Mouse (Mus musculus) CD8-positive naive resting alpha-beta T cell, adult 2 months (primary cell): Measurements from ENCODE around the gene Vps35.

Experiments
- DNase-seq, 2 experiments: peaks; one replicate each; pipeline ENCODE4 v3.0.0; 2022; ENCODE audit warnings: low read depth in 2 of 2, low spot score in 2 of 2

Vps35 gene

GRCm38 (mm10) chr8:85299434-85300077 lies at the start of gene Vps35, which contains the start of gene Orc6:
TSS of gene Vps35 (minus strand) at chr8:85299802.
TSS of gene Orc6 (plus strand) at chr8:85299632.
- DNase-seq = peak; percentile 91 to 97

GRCm38 (mm10) chr8:85339871-85340573 lies 40.4 kb upstream of the Vps35 start:
- DNase-seq = no peak

GRCm38 (mm10) chr8:85337681-85338080 lies 38.1 kb upstream of the Vps35 start:
- DNase-seq = no peak

DNA sequence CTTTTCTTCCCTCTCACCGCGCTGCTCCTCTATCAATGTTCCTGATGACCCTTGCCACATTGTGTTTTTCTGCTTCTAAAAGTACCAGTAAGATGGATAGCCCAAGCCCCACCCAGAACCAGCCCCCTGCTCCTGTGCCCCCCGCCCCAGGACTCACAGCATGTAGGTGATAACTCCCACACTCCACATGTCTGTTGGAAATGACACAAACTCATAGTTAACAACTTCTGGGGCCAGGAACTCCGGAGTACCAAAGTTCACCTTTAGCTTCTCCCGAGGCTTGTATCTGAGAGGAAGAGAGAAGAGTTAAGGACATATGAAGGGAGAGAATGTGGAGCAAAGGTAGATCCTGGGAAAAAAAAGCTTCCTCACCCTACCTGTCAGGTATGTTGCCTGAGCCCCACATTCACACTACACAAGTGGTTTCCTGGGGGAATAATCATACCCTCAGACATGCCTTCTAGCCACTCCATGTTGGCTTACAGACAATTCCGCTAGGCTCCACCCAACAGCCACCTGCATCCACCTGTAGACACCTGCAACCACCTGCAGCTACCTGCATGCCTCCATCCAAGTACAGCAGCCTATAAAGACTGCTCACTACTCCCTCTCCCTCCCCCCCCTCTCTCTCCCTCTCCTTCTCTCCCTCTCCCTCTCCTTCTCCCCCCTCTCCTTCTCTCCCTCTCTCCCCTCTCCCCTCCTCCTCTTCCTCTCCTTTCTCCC lies 36.8 kb upstream of the Vps35 start:
- DNase-seq = no peak

GRCm38 (mm10) chr8:85335105-85335504 lies 35.5 kb upstream of the Vps35 start:
- DNase-seq = no peak

DNA sequence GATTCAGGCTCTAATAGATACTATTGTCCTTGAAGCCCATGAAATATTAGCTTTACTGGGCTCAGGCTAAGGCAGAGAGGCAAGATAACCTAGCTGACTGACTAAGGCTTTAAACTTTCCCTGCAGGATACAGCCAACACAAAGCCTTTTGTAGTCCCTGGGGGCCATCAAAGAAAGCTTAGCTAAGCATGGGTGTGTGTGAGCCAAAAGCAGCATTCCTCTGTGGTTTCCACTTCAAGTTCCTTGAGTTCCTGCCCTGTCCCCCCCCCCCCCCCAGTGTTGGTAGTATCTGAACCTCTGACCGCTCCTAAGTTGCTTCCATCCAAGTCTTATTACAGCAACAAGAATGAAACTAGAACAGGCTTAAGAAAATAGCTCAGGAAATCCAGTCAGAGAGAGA lies 29.9 kb upstream of the Vps35 start:
- no peak for DNase-seq

GRCm38 (mm10) chr8:85327036-85327435 lies 27.4 kb upstream of the Vps35 start:
- DNase-seq = no peak

- DNase-seq = no peak
Measured at GRCm38 (mm10) chr8:85323084-85323483, 23.5 kb upstream of the Vps35 start.

GRCm38 (mm10) chr8:85321981-85322380 lies 22.4 kb upstream of the Vps35 start:
- no peak for DNase-seq

GRCm38 (mm10) chr8:85318534-85318933 lies 18.9 kb upstream of the Vps35 start:
- no peak for DNase-seq

DNA sequence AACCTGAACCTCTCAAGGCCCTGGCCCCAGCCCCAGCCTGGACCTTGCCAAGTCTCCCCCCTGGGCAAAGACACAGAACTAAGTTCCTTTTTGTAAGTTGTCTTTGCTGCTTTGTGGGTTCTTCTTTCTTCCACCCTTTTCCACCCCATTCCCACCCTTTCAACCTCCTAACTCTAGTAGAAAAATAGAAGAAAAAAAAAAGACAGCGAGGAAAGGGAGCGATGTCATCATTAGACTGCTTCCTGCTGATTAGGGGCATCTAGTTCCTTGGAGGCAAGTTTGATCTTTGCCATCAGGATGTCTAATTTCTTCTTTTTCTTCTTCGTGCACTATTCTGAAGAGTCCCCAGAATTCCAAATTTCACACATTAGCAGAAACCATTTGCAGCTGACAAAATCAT lies 13.4 kb upstream of the Vps35 start:
- DNase-seq = no peak

GRCm38 (mm10) chr8:85311743-85312142 lies 12.1 kb upstream of the Vps35 start:
- DNase-seq = no peak

GRCm38 (mm10) chr8:85308564-85308963 lies 9.0 kb upstream of the Vps35 start:
- DNase-seq = no peak

- no peak for DNase-seq
Measured at GRCm38 (mm10) chr8:85303531-85303930, 3.9 kb upstream of the Vps35 start.

- no peak for DNase-seq
Measured at GRCm38 (mm10) chr8:85302931-85303330, 3.3 kb upstream of the Vps35 start.

- DNase-seq = no peak
Measured at GRCm38 (mm10) chr8:85301941-85302340, 2.3 kb upstream of the Vps35 start.

DNA sequence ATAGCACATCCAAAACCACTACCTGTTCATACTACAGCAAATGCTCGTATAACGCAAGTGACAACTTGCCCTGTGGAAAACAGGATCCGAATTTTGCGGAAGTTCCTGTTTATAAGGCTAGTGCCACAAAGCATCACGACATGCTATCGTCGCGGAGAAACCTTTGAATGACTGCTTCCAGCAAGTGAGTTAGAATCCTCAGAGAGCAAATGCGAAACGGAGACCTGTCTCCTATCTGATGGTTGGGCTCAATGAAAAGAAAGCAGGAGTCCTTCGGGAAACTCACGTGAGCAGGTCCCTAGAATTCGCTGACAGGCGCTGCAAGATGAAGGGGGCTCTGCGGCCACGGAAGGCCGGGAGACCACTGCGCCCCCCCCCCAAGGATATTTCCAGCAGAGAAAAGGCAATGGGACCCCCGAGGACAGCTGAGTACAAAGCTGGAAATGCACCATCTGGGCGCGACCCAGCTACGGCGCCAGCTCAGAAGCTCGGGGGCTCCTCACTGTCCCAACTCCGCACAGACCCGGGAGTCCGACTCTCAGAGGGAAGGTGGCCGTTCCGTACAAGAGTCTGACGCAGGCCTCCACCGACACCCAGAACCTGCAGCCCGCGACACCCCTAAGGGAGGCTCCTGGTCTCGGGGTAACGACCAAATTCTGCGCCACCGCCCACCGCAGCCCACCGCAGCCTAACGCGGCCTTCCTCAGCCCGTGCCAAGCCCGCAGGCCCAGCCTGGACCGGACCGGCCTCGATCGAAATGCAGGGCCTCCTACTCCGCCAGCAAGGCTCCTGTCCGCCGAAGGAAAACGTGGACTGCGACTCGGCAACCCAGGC lies 785 bp downstream of the Vps35 start:
- no peak for DNase-seq

DNA sequence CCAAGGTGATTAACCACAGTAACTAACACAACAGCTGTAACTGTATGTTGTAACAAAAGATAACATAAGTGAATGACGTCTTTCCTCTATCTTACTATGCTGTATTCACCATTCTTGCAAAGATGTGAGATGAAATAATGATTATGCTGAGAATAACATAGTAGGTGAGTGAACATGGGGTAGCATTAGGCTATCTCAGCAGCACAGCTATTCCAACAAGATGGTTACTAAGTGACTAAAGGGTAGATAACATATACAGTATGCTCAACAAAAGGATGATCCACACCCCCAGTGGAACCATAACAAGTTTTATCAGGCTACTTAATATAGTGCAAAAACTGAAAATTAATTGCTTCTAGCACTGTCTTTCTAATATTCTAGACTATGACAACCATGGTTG lies 12.8 kb downstream of the Vps35 start:
- DNase-seq = no peak

GRCm38 (mm10) chr8:85227297-85227696 lies 72.3 kb downstream of the Vps35 start:
- no peak for DNase-seq

GRCm38 (mm10) chr8:85225688-85226087 lies 73.9 kb downstream of the Vps35 start, which contains the start of gene Olfr371:
TSS of gene Olfr371 (plus strand) at chr8:85225988.
- DNase-seq = no peak

- DNase-seq = no peak
Measured at GRCm38 (mm10) chr8:85220992-85221391, 78.6 kb downstream of the Vps35 start.
